Mouse (Mus musculus): ENCODE data around the gene Ryk. TPM values are rescaled to one million over a fixed set of nuclear protein-coding genes. Genes with fewer than 3 reads are reported as not detected.

Gene Ryk
- polyA plus RNA-seq, 1 experiment from 2014 or later, result 18.5 TPM

DNA sequence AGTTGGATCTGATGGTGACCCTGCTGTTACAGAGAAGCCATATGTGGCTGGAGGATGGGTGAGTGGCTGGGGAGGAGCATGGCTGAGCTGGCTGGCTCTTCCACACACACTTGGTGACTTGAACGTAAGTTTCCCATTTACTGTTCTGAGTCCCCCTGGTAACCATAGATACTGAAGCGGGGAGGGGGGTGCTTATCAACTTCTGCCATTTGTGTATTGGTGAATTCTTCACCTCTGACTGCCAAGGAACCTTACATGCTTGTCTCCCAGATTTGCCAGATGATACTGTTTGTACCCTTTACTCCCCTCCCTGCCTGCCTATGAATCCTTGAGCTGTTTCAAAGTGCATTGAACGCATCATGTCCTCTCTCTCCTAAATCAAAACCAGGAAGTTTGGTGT, 27.5 kb downstream of the Ryk start:
- 0 out of 2 replicates have a peak, but pooled peaks cover 5% of the 10 kb centered on the region for H3K36me3 ChIP-seq (ENCODE audit: control insufficient read depth, insufficient read depth, low read length)
- no peaks in the 10 kb centered on the region for H3K9me3 ChIP-seq (ENCODE audit: control insufficient read depth, low read length)
- H3K27ac ChIP-seq (replicated peaks; ENCODE audit: low read depth, low read length), result no peak overlapping the region
- WGBS, result 79% methylated on average over 3 of the region's 3 CpGs
- H3K27me3 ChIP-seq (ENCODE audit: control insufficient read depth, insufficient read depth, low read length), result no peaks in the 10 kb centered on the region
- H3K4me3 ChIP-seq (replicated peaks; ENCODE audit: low read depth, low read length), result no peak overlapping the region
- no peak overlapping the region for H3K4me2 ChIP-seq (ENCODE audit: low read length)
- no peak overlapping the region for H3K9ac ChIP-seq (replicated peaks; ENCODE audit: low read length)
- ATAC-seq (ENCODE audit: low FRiP score, low TSS enrichment) (no peak), DNase-seq (no peak)
- peaks cover 2% of the 10 kb centered on the region; the same call in 1 of the 2 replicates for H3K4me1 ChIP-seq (ENCODE audit: control insufficient read depth, insufficient read depth, low read length)

DNA sequence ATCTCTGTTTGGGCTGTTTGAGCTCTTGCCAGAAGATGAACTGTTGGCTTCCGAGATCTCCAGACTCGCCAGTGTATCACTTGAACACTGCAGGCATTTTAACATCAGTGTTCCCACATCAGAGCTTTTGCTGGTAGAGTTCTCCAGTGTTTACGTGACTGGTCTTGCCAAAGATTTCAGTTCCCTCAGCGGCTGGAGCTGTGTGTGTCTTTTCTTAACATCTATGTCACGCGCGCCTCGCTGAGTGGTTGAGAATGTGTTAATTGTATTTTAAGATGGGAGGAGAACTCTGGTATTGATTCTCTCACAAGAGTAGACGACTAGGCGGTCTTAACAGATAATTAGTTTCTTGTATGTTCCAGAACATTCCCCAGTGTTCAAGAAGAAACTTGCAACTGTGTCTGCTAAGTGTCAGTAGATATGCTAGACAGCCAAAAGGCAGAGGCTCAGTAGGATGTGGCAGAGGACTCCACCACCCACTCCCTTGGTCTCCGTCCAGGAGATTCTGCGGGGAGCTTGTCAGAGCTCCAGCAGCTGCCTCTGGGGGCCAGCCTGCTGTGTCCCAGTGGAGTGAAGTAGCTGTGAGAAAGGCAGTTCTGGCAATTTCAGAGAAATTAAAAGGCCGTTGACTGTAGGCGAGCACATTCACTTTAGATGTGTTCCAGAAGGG, 29.3 kb downstream of the Ryk start:
- no peak for ATAC-seq (ENCODE audit: low FRiP score, low TSS enrichment)
- H3K36me3 ChIP-seq (ENCODE audit: control insufficient read depth, insufficient read depth, low read length), result peaks cover 14% of the 10 kb centered on the region; the same call in 1 of the 2 replicates
- no peak overlapping the region for H3K9ac ChIP-seq (replicated peaks; ENCODE audit: low read length)
- WGBS, result 72% methylated on average over 14 of the region's 14 CpGs
- H3K4me3 ChIP-seq (replicated peaks; ENCODE audit: low read depth, low read length), result no peak overlapping the region
- no peak overlapping the region for H3K4me2 ChIP-seq (ENCODE audit: low read length)
- no peaks in the 10 kb centered on the region for H3K27me3 ChIP-seq (ENCODE audit: control insufficient read depth, insufficient read depth, low read length)
- H3K9me3 ChIP-seq (ENCODE audit: control insufficient read depth, low read length), result no peaks in the 10 kb centered on the region
- peaks cover 2% of the 10 kb centered on the region; the same call in 1 of the 2 replicates for H3K4me1 ChIP-seq (ENCODE audit: control insufficient read depth, insufficient read depth, low read length)
- peak; percentile 26 for DNase-seq
- no peak overlapping the region for H3K27ac ChIP-seq (replicated peaks; ENCODE audit: low read depth, low read length)

DNA sequence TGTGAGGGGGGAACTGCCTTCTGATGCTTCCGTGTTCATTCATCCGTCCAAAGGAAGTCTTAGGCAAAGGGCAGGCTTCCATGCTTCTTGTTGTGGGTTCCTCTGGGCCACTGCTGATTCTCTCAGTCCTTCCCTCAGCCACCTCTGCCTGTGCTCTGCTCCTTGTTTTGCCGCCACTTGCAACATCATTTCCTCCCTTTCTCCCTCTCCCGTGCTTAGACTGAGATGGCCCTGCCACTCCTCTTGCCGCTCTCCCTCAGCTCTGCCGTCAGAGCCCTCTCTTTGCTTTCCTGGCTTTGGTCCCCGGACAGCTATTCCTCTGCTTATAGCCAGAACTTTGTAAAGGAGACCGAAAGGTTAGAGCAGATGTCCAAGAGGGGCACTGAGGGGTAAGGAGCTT, 30.2 kb downstream of the Ryk start:
- ATAC-seq (ENCODE audit: low FRiP score, low TSS enrichment), result no peak
- Histone ChIP-seq H3K36me3 (ENCODE audit: control insufficient read depth, insufficient read depth, low read length) (peaks cover 20% of the 10 kb centered on the region), H3K9me3 (ENCODE audit: control insufficient read depth, low read length) (no peaks in the 10 kb centered on the region), H3K4me2 (ENCODE audit: low read length) (no peak overlapping the region), H3K27me3 (ENCODE audit: control insufficient read depth, insufficient read depth, low read length) (no peaks in the 10 kb centered on the region), H3K9ac (replicated peaks; ENCODE audit: low read length) (no peak overlapping the region), H3K4me1 (ENCODE audit: control insufficient read depth, insufficient read depth, low read length) (peaks cover 2% of the 10 kb centered on the region; the same call in 1 of the 2 replicates), H3K27ac (replicated peaks; ENCODE audit: low read depth, low read length) (no peak overlapping the region), H3K4me3 (replicated peaks; ENCODE audit: low read depth, low read length) (no peak overlapping the region)
- 75% methylated on average over 8 of the region's 8 CpGs for WGBS
- DNase-seq, result no peak

DNA sequence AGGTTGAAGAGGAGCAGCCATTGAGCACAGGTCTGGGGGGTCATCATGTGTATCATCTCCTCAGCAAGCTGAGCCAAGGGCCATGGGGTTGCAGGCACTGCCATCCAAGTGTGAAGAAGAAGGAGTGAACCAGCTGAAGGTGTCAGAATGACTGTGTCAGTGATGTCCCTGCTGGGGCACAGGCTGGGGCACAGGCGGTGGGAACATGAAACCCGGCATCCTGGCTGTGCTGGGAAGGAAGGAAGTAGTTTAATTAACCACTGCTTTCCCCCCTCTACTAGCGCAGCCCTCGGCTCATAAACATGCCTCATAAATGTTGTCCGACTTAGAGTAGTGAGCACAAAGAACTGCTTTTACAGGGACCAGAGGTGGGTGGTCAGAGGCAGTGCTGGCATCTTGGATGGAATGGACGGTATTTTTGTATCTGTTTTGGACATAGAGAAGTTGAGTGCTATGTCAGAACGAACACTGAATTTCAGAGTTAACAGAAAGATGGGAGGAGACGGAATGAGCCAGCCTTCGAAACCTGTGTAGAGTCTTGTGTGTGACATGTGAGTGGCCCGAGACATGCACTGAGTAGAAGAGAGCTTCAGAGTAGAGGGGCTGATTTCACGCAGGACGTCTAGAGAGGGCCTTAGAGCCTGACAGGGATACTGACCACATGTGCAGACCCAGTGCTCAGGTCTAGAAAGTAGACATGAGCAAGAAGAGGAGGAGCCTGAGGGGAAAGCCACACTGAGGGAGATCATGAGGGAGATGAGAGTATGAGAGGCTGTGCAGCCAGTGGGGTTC, 31.4 kb downstream of the Ryk start:
- peaks cover 25% of the 10 kb centered on the region for H3K36me3 ChIP-seq (ENCODE audit: control insufficient read depth, insufficient read depth, low read length)
- no peak for DNase-seq
- ATAC-seq (ENCODE audit: low FRiP score, low TSS enrichment), result no peak
- H3K4me3 ChIP-seq (replicated peaks; ENCODE audit: low read depth, low read length), result no peak overlapping the region
- H3K4me2 ChIP-seq (ENCODE audit: low read length), result no peak overlapping the region
- no peaks in the 10 kb centered on the region for H3K9me3 ChIP-seq (ENCODE audit: control insufficient read depth, low read length)
- 82% methylated on average over 12 of the region's 12 CpGs for WGBS
- no peak overlapping the region for H3K9ac ChIP-seq (replicated peaks; ENCODE audit: low read length)
- H3K27ac ChIP-seq (replicated peaks; ENCODE audit: low read depth, low read length), result no peak overlapping the region
- peaks cover 2% of the 10 kb centered on the region; the same call in 1 of the 2 replicates for H3K4me1 ChIP-seq (ENCODE audit: control insufficient read depth, insufficient read depth, low read length)
- no peaks in the 10 kb centered on the region for H3K27me3 ChIP-seq (ENCODE audit: control insufficient read depth, insufficient read depth, low read length)

DNA sequence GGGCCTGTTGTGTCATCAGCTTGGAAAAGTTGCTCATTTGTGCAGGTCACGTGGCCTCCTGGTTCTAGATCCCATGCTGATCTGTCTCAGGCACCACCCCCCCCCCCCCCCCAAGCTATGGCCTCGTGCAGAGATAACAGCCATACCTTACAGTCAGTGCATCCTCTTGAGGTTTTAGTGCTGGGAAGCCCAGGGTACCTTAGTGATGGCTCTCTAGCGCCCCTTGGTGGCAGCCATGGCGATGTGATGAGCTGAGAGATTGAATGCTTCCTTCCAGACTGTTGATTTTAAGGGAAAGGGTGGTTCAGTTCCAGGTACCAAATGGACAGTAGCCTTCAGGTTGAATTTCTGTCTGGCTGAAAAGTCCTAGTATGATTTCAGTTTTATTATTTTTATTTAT, 32.2 kb downstream of the Ryk start:
- ATAC-seq (ENCODE audit: low FRiP score, low TSS enrichment) (no peak; the same call in 1 of the 2 replicates), DNase-seq (peak; percentile 87)
- no peak overlapping the region for H3K4me3 ChIP-seq (replicated peaks; ENCODE audit: low read depth, low read length)
- no peaks in the 10 kb centered on the region for H3K9me3 ChIP-seq (ENCODE audit: control insufficient read depth, low read length)
- no peaks in the 10 kb centered on the region for H3K27me3 ChIP-seq (ENCODE audit: control insufficient read depth, insufficient read depth, low read length)
- no peak overlapping the region for H3K27ac ChIP-seq (replicated peaks; ENCODE audit: low read depth, low read length)
- 7% methylated on average over 4 of the region's 4 CpGs for WGBS
- H3K4me1 ChIP-seq (ENCODE audit: control insufficient read depth, insufficient read depth, low read length), result peaks cover 2% of the 10 kb centered on the region; the same call in 1 of the 2 replicates
- H3K9ac ChIP-seq (replicated peaks; ENCODE audit: low read length), result no peak overlapping the region
- no peak overlapping the region for H3K4me2 ChIP-seq (ENCODE audit: low read length)
- peaks cover 29% of the 10 kb centered on the region for H3K36me3 ChIP-seq (ENCODE audit: control insufficient read depth, insufficient read depth, low read length)

DNA sequence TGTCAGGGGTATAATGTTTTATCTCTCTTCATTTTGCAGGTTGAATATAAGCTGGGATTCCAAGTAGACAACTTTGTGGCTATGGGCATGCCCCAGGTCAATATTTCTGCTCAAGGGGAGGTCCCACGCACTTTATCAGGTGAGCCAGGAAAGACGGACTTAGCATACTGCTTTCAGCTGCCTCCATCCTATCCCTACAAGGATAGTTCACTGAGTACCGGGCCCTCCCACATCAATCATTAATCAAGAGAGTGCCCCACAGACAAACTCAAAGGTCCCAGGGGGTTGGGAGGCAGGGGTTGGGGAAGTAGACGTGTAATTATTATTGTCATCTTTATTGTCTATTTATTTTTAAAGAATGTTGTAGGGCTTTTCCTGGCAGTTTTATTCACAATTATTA, 32.8 kb downstream of the Ryk start:
- H3K27me3 ChIP-seq (ENCODE audit: control insufficient read depth, insufficient read depth, low read length), result no peaks in the 10 kb centered on the region
- no peak overlapping the region for H3K9ac ChIP-seq (replicated peaks; ENCODE audit: low read length)
- WGBS, result 89% methylated on average over 4 of the region's 4 CpGs
- ATAC-seq (ENCODE audit: low FRiP score, low TSS enrichment) (no peak), DNase-seq (no peak)
- no peak overlapping the region for H3K4me2 ChIP-seq (ENCODE audit: low read length)
- H3K4me1 ChIP-seq (ENCODE audit: control insufficient read depth, insufficient read depth, low read length), result peaks cover 2% of the 10 kb centered on the region; the same call in 1 of the 2 replicates
- H3K4me3 ChIP-seq (replicated peaks; ENCODE audit: low read depth, low read length), result no peak overlapping the region
- peaks cover 36% of the 10 kb centered on the region for H3K36me3 ChIP-seq (ENCODE audit: control insufficient read depth, insufficient read depth, low read length)
- H3K9me3 ChIP-seq (ENCODE audit: control insufficient read depth, low read length), result no peaks in the 10 kb centered on the region
- H3K27ac ChIP-seq (replicated peaks; ENCODE audit: low read depth, low read length), result no peak overlapping the region

DNA sequence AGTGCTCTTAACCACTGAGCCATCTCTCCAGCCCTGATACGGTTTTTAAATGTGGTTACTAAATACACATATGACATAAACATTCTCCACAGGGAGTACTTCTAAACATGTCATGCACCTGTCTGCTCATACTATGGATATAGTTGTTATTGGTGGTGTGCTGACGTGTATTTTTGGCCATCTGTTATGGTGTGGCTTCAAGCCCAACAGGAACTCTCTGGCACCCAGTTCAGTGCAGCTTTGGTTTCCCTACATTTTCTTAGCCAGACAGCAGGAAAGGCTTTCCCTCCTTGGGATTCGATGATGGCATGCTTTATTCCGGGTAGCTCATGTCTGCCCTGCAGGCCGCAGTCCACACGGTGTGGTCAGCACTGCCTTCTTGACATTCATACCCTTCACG, 33.7 kb downstream of the Ryk start:
- 92% methylated on average over 7 of the region's 7 CpGs for WGBS
- H3K36me3 ChIP-seq (ENCODE audit: control insufficient read depth, insufficient read depth, low read length), result peaks cover 40% of the 10 kb centered on the region

DNA sequence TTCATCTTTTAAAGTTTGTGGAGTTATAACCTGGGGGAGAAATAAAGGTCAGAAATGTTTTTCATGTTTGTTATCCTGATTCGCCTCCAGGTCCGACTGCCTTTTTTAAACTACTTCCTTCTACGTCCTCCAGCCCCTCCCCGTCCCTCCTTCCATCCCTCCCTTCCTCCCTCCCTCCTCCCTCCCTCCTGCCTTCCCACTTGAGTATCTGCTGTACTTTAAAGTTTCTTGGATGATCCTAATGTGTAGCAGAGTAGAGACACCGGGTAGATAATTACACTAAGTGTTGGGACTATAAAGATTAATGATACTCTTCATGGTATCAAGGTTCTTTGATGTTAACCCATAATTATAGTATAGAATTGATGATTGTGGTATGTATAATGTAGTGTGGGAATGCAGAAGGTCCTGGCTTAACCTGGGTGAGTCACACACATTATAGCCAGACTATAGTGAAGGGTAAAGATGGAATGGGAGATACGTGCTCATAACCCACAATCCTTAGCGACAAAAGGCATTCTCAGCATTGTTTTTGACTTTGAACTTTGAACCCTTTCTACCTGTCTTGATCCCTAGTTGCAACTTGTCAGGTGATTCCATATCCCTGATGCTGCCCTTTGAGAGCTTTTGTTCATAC, 41.5 kb downstream of the Ryk start:
- no peaks in the 10 kb centered on the region for H3K9me3 ChIP-seq (ENCODE audit: control insufficient read depth, low read length)
- DNase-seq, result no peak
- 94% methylated on average over 7 of the region's 7 CpGs for WGBS
- no peak overlapping the region for H3K27ac ChIP-seq (replicated peaks; ENCODE audit: low read depth, low read length)
- no peak overlapping the region for H3K4me3 ChIP-seq (replicated peaks; ENCODE audit: low read depth, low read length)
- H3K9ac ChIP-seq (replicated peaks; ENCODE audit: low read length), result no peak overlapping the region
- no peak for ATAC-seq (ENCODE audit: low FRiP score, low TSS enrichment)
- no peaks in the 10 kb centered on the region for H3K4me1 ChIP-seq (ENCODE audit: control insufficient read depth, insufficient read depth, low read length)
- H3K36me3 ChIP-seq (ENCODE audit: control insufficient read depth, insufficient read depth, low read length), result peaks cover 43% of the 10 kb centered on the region
- no peaks in the 10 kb centered on the region for H3K27me3 ChIP-seq (ENCODE audit: control insufficient read depth, insufficient read depth, low read length)
- H3K4me2 ChIP-seq (ENCODE audit: low read length), result no peak overlapping the region

More for the DNA sequence above, 33.7 kb downstream of the Ryk start:
- no peak overlapping the region for H3K9ac ChIP-seq (replicated peaks; ENCODE audit: low read length)
- H3K4me2 ChIP-seq (ENCODE audit: low read length), result no peak overlapping the region
- H3K4me1 ChIP-seq (ENCODE audit: control insufficient read depth, insufficient read depth, low read length), result peaks cover 2% of the 10 kb centered on the region; the same call in 1 of the 2 replicates
- ATAC-seq (ENCODE audit: low FRiP score, low TSS enrichment), result no peak
- no peaks in the 10 kb centered on the region for H3K9me3 ChIP-seq (ENCODE audit: control insufficient read depth, low read length)
- no peak overlapping the region for H3K27ac ChIP-seq (replicated peaks; ENCODE audit: low read depth, low read length)
- H3K27me3 ChIP-seq (ENCODE audit: control insufficient read depth, insufficient read depth, low read length), result no peaks in the 10 kb centered on the region
- DNase-seq, result no peak
- H3K4me3 ChIP-seq (replicated peaks; ENCODE audit: low read depth, low read length), result no peak overlapping the region
